Mouse (Mus musculus) hindbrain, postnatal 0 days (tissue): Measurements from ENCODE around the gene Tmem150a. TPM values are rescaled to one million over a fixed set of nuclear protein-coding genes. Genes with fewer than 3 reads are reported as not detected.

ENCODE experiments used
- ATAC-seq: fragments of 200-750 bp; cut with Nextera tagmentation; 2 replicates; pipeline ENCODE4 v1.8.0; 2017; ENCODE audit warnings: mild to moderate bottlenecking, moderate TSS enrichment, moderate library complexity
- DNase-seq: peaks from one replicate; pipeline ENCODE4 v3.0.0-alpha.2; 2015; ENCODE audit warnings: low spot score
- H3K27ac ChIP-seq: fragments of 300-500 bp; sonication (generic); 2 replicates; pipeline ENCODE4 v1.5.1; 2014; ENCODE audit warnings: mild to moderate bottlenecking
- H3K27me3 ChIP-seq: fragments of 300-500 bp; sonication (generic); 2 replicates; pipeline ENCODE4 v1.6.1; 2014; ENCODE audit warnings: low read length, mixed read lengths; ENCODE audit not compliant: insufficient read depth
- H3K36me3 ChIP-seq: fragments of 300-500 bp; sonication (generic); 2 replicates; pipeline ENCODE4 v1.6.1; 2014; ENCODE audit warnings: low read length, mixed read lengths; ENCODE audit not compliant: insufficient read depth
- H3K4me1 ChIP-seq: fragments of 300-500 bp; sonication (generic); 2 replicates; pipeline ENCODE4 v1.6.1; 2014; ENCODE audit warnings: antibody characterized with exemption, low read length, mixed read lengths; ENCODE audit not compliant: insufficient read depth
- H3K4me2 ChIP-seq: fragments of 300-500 bp; sonication (generic); 2 replicates; pipeline ENCODE4 v1.6.1; 2014; ENCODE audit warnings: low read depth, mild to moderate bottlenecking, low read length, moderate library complexity, mixed read lengths
- H3K4me3 ChIP-seq: fragments of 300-500 bp; sonication (generic); 2 replicates; pipeline ENCODE4 v1.5.1; 2014; ENCODE audit warnings: low read length
- H3K9ac ChIP-seq: fragments of 300-500 bp; sonication (generic); replicated peaks from 2 replicates; pipeline ENCODE4 v1.6.1; 2014; ENCODE audit warnings: mild to moderate bottlenecking, low read length, moderate library complexity, mixed read lengths
- H3K9me3 ChIP-seq: fragments of 300-500 bp; sonication (generic); 2 replicates; pipeline ENCODE4 v1.6.1; 2016; ENCODE audit warnings: low read length, mixed read lengths
- CTCF ChIP-seq: IDR thresholded peaks from 2 replicates; pipeline ENCODE4 v1.5.1; 2016; ENCODE audit warnings: antibody characterized with exemption, control low read depth, low read depth
- WGBS: fragments of 180-500 bp; shearing (Covaris S2); extraction: QIAGEN DNeasy Blood & Tissue Kit; methylation state at CpG from one replicate; pipeline ENCODE4 v1.1.7; 2014; 5-methylcytosine and 5-hydroxymethylcytosine counted together
- polyA plus RNA-seq: library from polyadenylated mRNA; unstranded; fragments of >200 nt; fragmentation: Nextera tagmentation; extraction: Ambion mirVana; gene quantifications from 2 replicates; pipeline ENCODE4 v1.2.1, GENCODE M21; 2015
- total RNA-seq: library from RNA; depleted of rRNA; stranded (reverse); fragments of >200 nt; gene quantifications from 2 replicates; pipeline ENCODE4 v1.2.3, GENCODE M21; 2014

The Tmem150a gene
- total and polyA plus RNA-seq, 2 experiments from 2014 or later, result 15.3 to 35.3 TPM

DNA sequence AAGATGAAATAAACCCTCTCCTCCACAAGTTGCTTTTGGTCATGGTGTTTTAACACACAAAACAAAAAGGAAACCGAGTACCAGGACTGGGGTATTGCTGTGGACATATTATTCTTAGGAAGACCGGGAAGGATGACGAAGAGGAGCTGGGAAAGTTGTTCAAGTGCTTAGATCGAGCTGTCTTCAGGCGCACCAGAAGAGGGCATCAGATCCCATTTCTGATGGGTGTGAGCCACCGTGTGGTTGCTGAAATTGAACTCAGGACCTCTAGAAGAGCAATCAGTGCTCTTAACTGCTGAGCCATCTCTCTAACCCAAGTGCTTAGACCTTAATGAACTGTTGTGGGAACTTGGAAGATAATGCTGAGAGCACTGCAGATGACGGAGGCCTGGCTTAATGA lies 8.8 kb downstream of the Tmem150a start:
- 52% methylated on average over 7 of the region's 7 CpGs for WGBS
- no peak overlapping the region for H3K27ac ChIP-seq
- ATAC-seq, result no peak

DNA sequence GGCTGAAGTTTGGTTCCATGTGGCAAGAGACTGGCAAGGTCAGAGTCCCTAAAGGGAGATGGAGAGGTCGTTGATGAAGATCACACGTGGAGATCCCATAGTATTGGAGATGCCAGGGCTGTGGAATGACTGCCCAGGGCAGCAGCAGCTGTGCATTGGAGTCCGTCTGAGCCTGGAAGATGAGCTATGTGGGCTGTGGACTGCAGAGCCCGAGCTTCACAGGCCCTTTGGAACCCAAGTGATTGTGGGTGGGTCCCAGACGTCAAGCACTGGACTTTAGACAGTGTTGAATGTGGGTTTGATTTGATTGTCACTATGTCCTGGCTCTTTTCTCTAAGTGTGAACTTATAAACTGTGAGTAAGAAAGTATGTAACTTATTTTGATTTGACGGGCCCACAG lies 9.7 kb downstream of the Tmem150a start:
- no peaks in the 10 kb centered on the region for H3K9me3 ChIP-seq
- no peak overlapping the region for H3K9ac ChIP-seq
- peaks cover 2% of the 10 kb centered on the region; the same call in 1 of the 2 replicates for H3K36me3 ChIP-seq
- no peak overlapping the region for H3K27ac ChIP-seq
- H3K4me2 ChIP-seq, result no peak overlapping the region
- H3K27me3 ChIP-seq, result no peaks in the 10 kb centered on the region
- DNase-seq (no peak), ATAC-seq (no peak)
- TF ChIP-seq CTCF, result no peak
- H3K4me3 ChIP-seq, result no peak overlapping the region
- peaks cover 9% of the 10 kb centered on the region for H3K4me1 ChIP-seq
- WGBS, result 67% methylated on average over 6 of the region's 6 CpGs

More for the DNA sequence above, 8.8 kb downstream of the Tmem150a start:
- no peak overlapping the region for H3K4me2 ChIP-seq
- H3K9ac ChIP-seq, result no peak overlapping the region
- H3K27me3 ChIP-seq, result no peaks in the 10 kb centered on the region
- no peak for TF ChIP-seq CTCF
- H3K9me3 ChIP-seq, result no peaks in the 10 kb centered on the region
- H3K4me1 ChIP-seq, result peaks cover 9% of the 10 kb centered on the region
- DNase-seq, result no peak
- H3K4me3 ChIP-seq, result no peak overlapping the region
- peaks cover 12% of the 10 kb centered on the region for H3K36me3 ChIP-seq

DNA sequence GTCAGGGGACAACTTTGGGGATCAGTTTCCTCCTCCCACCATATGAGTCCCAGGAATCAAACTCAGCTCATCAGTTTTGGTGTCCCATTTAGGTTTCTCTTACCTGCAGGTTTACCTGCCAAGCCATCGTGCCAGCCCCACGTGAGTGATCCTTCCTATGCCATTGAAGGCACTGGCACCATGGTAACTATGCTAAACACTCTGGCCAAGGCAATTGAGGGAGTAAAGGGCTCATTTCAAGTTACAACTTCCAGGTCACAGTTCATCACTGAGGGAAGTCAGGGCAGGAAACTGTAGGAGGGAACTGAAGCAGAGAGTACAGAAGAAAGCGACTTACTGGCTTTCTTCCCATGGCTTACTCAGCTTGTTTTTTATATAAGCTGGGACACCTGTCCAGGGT lies 11.1 kb downstream of the Tmem150a start:
- no peak for DNase-seq
- H3K36me3 ChIP-seq, result no peaks in the 10 kb centered on the region
- no peak overlapping the region for H3K9ac ChIP-seq
- no peak for TF ChIP-seq CTCF
- no peak overlapping the region for H3K27ac ChIP-seq
- no peak overlapping the region for H3K4me3 ChIP-seq
- H3K9me3 ChIP-seq, result no peaks in the 10 kb centered on the region
- no peak for ATAC-seq
- H3K4me1 ChIP-seq, result peaks cover 5% of the 10 kb centered on the region
- WGBS, result 54% methylated on average over 3 of the region's 3 CpGs
- H3K27me3 ChIP-seq, result no peaks in the 10 kb centered on the region
- H3K4me2 ChIP-seq, result no peak overlapping the region

DNA sequence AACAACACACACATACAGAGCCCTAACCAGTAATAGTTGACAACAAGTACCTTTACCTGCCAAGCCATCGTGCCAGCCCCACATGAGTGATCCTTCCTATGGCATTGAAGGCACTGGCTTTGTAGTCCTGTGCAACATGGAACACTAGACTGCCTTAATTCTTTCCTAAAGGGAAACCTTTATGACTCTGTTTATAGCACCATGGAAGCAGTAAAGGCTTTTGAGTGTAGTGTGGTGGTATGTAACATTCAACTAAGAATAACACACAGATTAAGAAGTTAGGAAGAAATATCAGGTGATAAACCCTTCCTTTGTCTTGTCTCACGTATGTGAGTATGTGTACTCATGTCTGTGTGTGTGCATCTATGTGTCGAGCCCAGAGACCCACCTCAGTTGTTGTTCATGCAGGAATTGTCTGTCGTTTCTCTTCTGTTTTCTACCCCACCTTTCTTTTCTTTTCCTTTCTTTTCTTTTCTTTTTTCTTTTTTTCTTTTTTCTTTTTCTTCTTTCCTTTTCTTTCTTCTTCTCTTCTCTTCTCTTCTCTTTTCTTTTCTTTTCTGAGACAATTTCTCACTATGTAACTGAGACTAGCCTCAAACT lies 11.7 kb downstream of the Tmem150a start, which contains the start of gene Rnf181:
Rnf181 (minus strand) TSS at position 113 of the 600 bp plus-strand sequence.
- Histone ChIP-seq H3K4me1 (no peaks in the 10 kb centered on the region), H3K27ac (no peak within 1 kb of the TSS), H3K4me3 (no peak within 1 kb of the TSS), H3K36me3 (no peaks in the 10 kb centered on the region), H3K27me3 (no peaks in the 10 kb centered on the region), H3K4me2 (no peak within 1 kb of the TSS), H3K9me3 (no peaks in the 10 kb centered on the region), H3K9ac (no peak within 1 kb of the TSS)
- TF ChIP-seq CTCF, result no peak
- no peak for ATAC-seq
- 79% methylated on average over 4 of the region's 4 CpGs for WGBS
- no peak for DNase-seq

DNA sequence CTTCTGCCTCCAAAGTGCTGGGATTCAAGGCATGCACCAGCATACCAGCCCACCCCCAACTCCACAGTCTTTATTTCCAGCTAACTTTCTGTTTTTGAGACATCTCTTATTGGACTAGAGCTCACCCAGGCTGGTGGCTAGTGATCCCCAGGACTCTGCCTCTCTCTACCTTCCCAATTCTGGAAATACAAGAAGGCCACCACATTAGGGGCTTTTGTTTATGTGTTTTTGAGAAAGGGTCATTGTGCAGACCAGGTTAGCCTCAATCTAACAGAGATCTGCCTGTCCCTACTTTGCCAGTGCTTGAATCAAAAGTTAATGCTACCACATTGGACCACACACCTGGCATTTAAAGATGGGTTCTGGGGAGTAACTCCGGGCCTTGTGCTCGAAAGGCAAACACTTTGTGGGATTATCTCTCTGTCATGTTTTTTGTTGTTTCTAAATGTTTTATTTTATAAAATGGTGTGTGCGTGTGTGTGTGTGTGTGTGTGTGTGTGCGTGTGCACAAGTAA lies 12.3 kb downstream of the Tmem150a start:
- H3K4me1 ChIP-seq, result no peaks in the 10 kb centered on the region
- no peak for TF ChIP-seq CTCF
- no peak overlapping the region for H3K27ac ChIP-seq
- ATAC-seq (no peak), DNase-seq (no peak)
- no peaks in the 10 kb centered on the region for H3K27me3 ChIP-seq
- 77% methylated on average over 4 of the region's 4 CpGs for WGBS
- no peak overlapping the region for H3K4me2 ChIP-seq
- H3K36me3 ChIP-seq, result no peaks in the 10 kb centered on the region
- no peaks in the 10 kb centered on the region for H3K9me3 ChIP-seq
- no peak overlapping the region for H3K9ac ChIP-seq
- no peak overlapping the region for H3K4me3 ChIP-seq

DNA sequence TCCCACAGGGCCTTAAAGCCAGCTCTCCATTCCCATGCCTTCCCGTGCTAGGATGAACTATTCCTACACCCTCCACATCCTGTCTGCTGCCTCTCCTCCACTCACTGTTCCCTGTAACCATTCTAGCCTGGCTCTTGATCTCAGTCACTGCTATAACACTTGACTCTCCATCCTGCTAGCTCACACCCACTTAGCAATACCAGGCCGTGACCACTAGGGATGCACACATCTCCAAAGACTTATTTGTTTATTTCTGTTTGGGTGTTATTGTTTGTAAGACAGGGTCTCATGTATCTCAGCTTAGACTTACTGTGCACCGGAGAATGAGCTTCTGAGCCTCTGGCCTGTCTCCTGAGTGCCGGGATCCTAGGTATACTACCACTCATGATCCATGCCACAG lies 14.3 kb downstream of the Tmem150a start:
- Histone ChIP-seq H3K36me3 (no peaks in the 10 kb centered on the region), H3K9ac (no peak overlapping the region), H3K4me2 (no peak overlapping the region), H3K27ac (no peak overlapping the region), H3K4me1 (no peaks in the 10 kb centered on the region), H3K4me3 (no peak overlapping the region), H3K27me3 (no peaks in the 10 kb centered on the region), H3K9me3 (no peaks in the 10 kb centered on the region)
- TF ChIP-seq CTCF, result peak; percentile 30; the same call in 1 of the 2 replicates
- no peak for DNase-seq
- 86% methylated on average over 4 of the region's 4 CpGs for whole genome bisulfite sequencing
- no peak for ATAC-seq

DNA sequence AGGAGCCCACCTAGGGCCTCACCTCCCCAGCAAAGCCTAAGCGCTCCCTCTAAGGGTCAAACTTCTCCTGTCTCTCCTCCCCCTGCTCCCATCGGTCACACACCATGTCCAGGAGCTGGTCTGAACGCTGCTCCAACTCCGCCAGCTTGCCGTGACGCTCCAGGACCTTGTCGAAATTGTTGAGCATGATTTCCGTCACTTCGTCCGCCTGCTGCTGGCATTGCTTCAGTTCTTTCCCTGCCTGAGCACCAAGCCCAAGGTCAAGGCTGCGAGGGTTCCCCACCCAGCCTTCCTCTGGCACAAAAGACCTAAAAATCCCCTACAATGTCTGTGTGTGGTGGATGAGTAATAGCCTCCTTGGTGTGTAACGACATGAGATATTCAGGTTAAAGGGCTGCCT lies 14.8 kb downstream of the Tmem150a start:
- Histone ChIP-seq H3K4me2 (no peak overlapping the region), H3K4me3 (no peak overlapping the region), H3K27ac (no peak overlapping the region), H3K9ac (no peak overlapping the region), H3K4me1 (no peaks in the 10 kb centered on the region), H3K27me3 (no peaks in the 10 kb centered on the region), H3K9me3 (no peaks in the 10 kb centered on the region), H3K36me3 (no peaks in the 10 kb centered on the region)
- WGBS, result 81% methylated on average over 12 of the region's 12 CpGs
- no peak for TF ChIP-seq CTCF
- ATAC-seq (no peak), DNase-seq (no peak)
